Mouse (Mus musculus) left cerebral cortex, adult 9 months (tissue): Measurements from ENCODE around the gene Ghitm.
"Not testable (repeated sequence)": the region's sequence is repeated elsewhere in the genome, so short reads cannot be mapped to it uniquely, and the experiment has no call there.

Experiments used
- DNase-seq, 2 experiments: peaks; one replicate each; pipeline ENCODE4 v3.0.0; 2022; ENCODE audit warnings: low spot score in 2 of 2

Gene Ghitm

GRCm38 (mm10) chr14:37135127-37135593 lies at the start of gene Ghitm:
Gene Ghitm, minus strand, starts transcription at chr14:37135272.
- DNase-seq, result peak; percentile 98 to 99

- no peak for DNase-seq
These were observed 49.8 kb upstream of the Ghitm start for GRCm38 (mm10) chr14:37184871-37185270.

GRCm38 (mm10) chr14:37174484-37174883 lies 39.4 kb upstream of the Ghitm start:
- DNase-seq, result no peak

- peak in 1 of 2 experiments; percentile 23 for DNase-seq
These were observed 30.3 kb upstream of the Ghitm start for GRCm38 (mm10) chr14:37165266-37165926.

- DNase-seq, result no peak
These were observed 29.4 kb upstream of the Ghitm start for GRCm38 (mm10) chr14:37164392-37165032.

GRCm38 (mm10) chr14:37163277-37163956 lies 28.3 kb upstream of the Ghitm start:
- no peak for DNase-seq

GRCm38 (mm10) chr14:37154391-37154790 lies 19.3 kb upstream of the Ghitm start:
- no peak for DNase-seq

- no peak for DNase-seq
These were observed 4.1 kb upstream of the Ghitm start for GRCm38 (mm10) chr14:37139051-37139710.

- DNase-seq, result not testable (repeated sequence)
These were observed 2.5 kb upstream of the Ghitm start for GRCm38 (mm10) chr14:37137596-37137995.

GRCm38 (mm10) chr14:37136110-37136509 lies 1.0 kb upstream of the Ghitm start:
- DNase-seq, result no peak

- DNase-seq, result no peak
These were observed 599 bp upstream of the Ghitm start for GRCm38 (mm10) chr14:37135671-37136070.

GRCm38 (mm10) chr14:37134304-37135126 lies 557 bp downstream of the Ghitm start:
- DNase-seq, result no peak

GRCm38 (mm10) chr14:37127652-37128051 lies 7.4 kb downstream of the Ghitm start:
- peak in 1 of 2 experiments; percentile 40 for DNase-seq

- no peak for DNase-seq
These were observed 15.8 kb downstream of the Ghitm start for GRCm38 (mm10) chr14:37119233-37119632.

GRCm38 (mm10) chr14:37113922-37114321 lies 21.1 kb downstream of the Ghitm start, which contains the start of gene 2610528A11Rik:
Gene 2610528A11Rik, minus strand, starts transcription at chr14:37114022.
- no peak for DNase-seq

- no peak for DNase-seq
These were observed 22.1 kb downstream of the Ghitm start for GRCm38 (mm10) chr14:37112931-37113330.

- DNase-seq, result no peak
These were observed 23.7 kb downstream of the Ghitm start for GRCm38 (mm10) chr14:37111371-37111770.

GRCm38 (mm10) chr14:37110456-37110855 lies 24.6 kb downstream of the Ghitm start:
- DNase-seq, result no peak

- no peak for DNase-seq
These were observed 25.1 kb downstream of the Ghitm start for GRCm38 (mm10) chr14:37109975-37110374.

- DNase-seq, result no peak
These were observed 25.6 kb downstream of the Ghitm start for GRCm38 (mm10) chr14:37109460-37109859.

GRCm38 (mm10) chr14:37105846-37106245 lies 29.2 kb downstream of the Ghitm start:
- peak in 1 of 2 experiments; percentile 23 for DNase-seq
